Mouse (Mus musculus) monocyte, adult 5-6 weeks (primary cell): ENCODE results near the gene Dag1. TPM values are rescaled to one million over a fixed set of nuclear protein-coding genes. Genes with fewer than 3 reads are reported as not detected.
"Not testable (repeated sequence)": the region's sequence is repeated elsewhere in the genome, so short reads cannot be mapped to it uniquely, and the experiment has no call there.

Experiments used
- ATAC-seq: fragments of 153-309, 156-312 bp; replicated peaks from 2 replicates; pipeline ENCODE4 v1.8.0; 2017; ENCODE audit warnings: mild to moderate bottlenecking; ENCODE audit not compliant: low TSS enrichment, insufficient number of reproducible peaks, severe bottlenecking, poor library complexity, low FRiP score
- total RNA-seq: library from RNA; stranded (forward); fragments of 200-1000, 200-491, 200-594 nt; gene quantifications from 3 replicates; pipeline ENCODE4 v1.2.3, GENCODE M21; 2017

The Dag1 gene
- total RNA-seq, 1 experiment from 2014 or later = 3.2 TPM

GRCm38 (mm10) chr9:108198621-108199020 is 65.1 kb downstream of the Dag1 start:
- no peak for ATAC-seq

- ATAC-seq = no peak
These were observed 66.7 kb downstream of the Dag1 start for GRCm38 (mm10) chr9:108196920-108197677.

- ATAC-seq = not testable (repeated sequence)
These were observed 67.5 kb downstream of the Dag1 start for GRCm38 (mm10) chr9:108196222-108196621.

- no peak for ATAC-seq
These were observed 73.7 kb downstream of the Dag1 start, which contains the start of gene Bsn for GRCm38 (mm10) chr9:108189787-108190679. Gene Bsn, minus strand, starts transcription at chr9:108190384.

- no peak; the same call in 1 of the 2 replicates for ATAC-seq
These were observed 74.3 kb downstream of the Dag1 start for GRCm38 (mm10) chr9:108189488-108189786.

- no peak for ATAC-seq
These were observed 74.7 kb downstream of the Dag1 start for GRCm38 (mm10) chr9:108189023-108189422.

- ATAC-seq = no peak
These were observed 75.2 kb downstream of the Dag1 start for GRCm38 (mm10) chr9:108188511-108188910.

- ATAC-seq = no peak
These were observed 76.1 kb downstream of the Dag1 start for GRCm38 (mm10) chr9:108187616-108188015.

GRCm38 (mm10) chr9:108185786-108186185 is 78.0 kb downstream of the Dag1 start:
- no peak for ATAC-seq

- no peak for ATAC-seq
These were observed 80.2 kb downstream of the Dag1 start for GRCm38 (mm10) chr9:108183531-108183994.

GRCm38 (mm10) chr9:108182806-108183506 is 80.8 kb downstream of the Dag1 start:
- ATAC-seq = no peak

GRCm38 (mm10) chr9:108178391-108178790 is 85.4 kb downstream of the Dag1 start:
- no peak for ATAC-seq

GRCm38 (mm10) chr9:108175116-108175838 is 88.5 kb downstream of the Dag1 start:
- ATAC-seq = no peak

GRCm38 (mm10) chr9:108172777-108173350 is 90.9 kb downstream of the Dag1 start:
- ATAC-seq = no peak

- ATAC-seq = no peak
These were observed 94.0 kb downstream of the Dag1 start for GRCm38 (mm10) chr9:108169751-108170150.

GRCm38 (mm10) chr9:108165143-108165542 is 98.6 kb downstream of the Dag1 start:
- ATAC-seq = no peak

GRCm38 (mm10) chr9:108163646-108164284 is 100.0 kb downstream of the Dag1 start:
- no peak for ATAC-seq

GRCm38 (mm10) chr9:108157891-108158290 is 105.9 kb downstream of the Dag1 start:
- no peak for ATAC-seq
